Mouse (Mus musculus) heart, embryonic 13.5 days (tissue): ENCODE data around the gene Kpna1. TPM values are rescaled to one million over a fixed set of nuclear protein-coding genes. Genes with fewer than 3 reads are reported as not detected.
"Not testable (repeated sequence)": the region's sequence is repeated elsewhere in the genome, so short reads cannot be mapped to it uniquely, and the experiment has no call there.

Experiments used
- ATAC-seq: fragments of 200-750 bp; cut with Nextera tagmentation; 2 replicates; pipeline ENCODE4 v1.8.0; 2017; ENCODE audit warnings: moderate TSS enrichment; ENCODE audit not compliant: insufficient number of reproducible peaks, low FRiP score, low TSS enrichment; ENCODE audit errors: extremely low read depth
- H3K27ac ChIP-seq: fragments of 300-500 bp; sonication (generic); replicated peaks from 2 replicates; pipeline ENCODE4 v1.5.1; 2015; ENCODE audit warnings: moderate library complexity, mild to moderate bottlenecking, inconsistent platforms
- H3K27me3 ChIP-seq: fragments of 300-500 bp; sonication (generic); replicated peaks from 2 replicates; pipeline ENCODE4 v1.6.1; 2015; ENCODE audit warnings: mild to moderate bottlenecking, inconsistent platforms
- H3K36me3 ChIP-seq: fragments of 300-500 bp; sonication (generic); 2 replicates; pipeline ENCODE4 v1.6.1; 2015; ENCODE audit warnings: mild to moderate bottlenecking, inconsistent platforms
- H3K4me1 ChIP-seq: fragments of 300-500 bp; sonication (generic); 2 replicates; pipeline ENCODE4 v1.6.1; 2015; ENCODE audit warnings: inconsistent platforms
- H3K4me2 ChIP-seq: fragments of 300-500 bp; sonication (generic); 2 replicates; pipeline ENCODE4 v1.6.1; 2015; ENCODE audit warnings: inconsistent platforms, mild to moderate bottlenecking, moderate library complexity
- H3K4me3 ChIP-seq: fragments of 300-500 bp; sonication (generic); 2 replicates; pipeline ENCODE4 v1.5.1; 2015; ENCODE audit warnings: moderate library complexity, mild to moderate bottlenecking, inconsistent platforms
- H3K9ac ChIP-seq: fragments of 300-500 bp; sonication (generic); 2 replicates; pipeline ENCODE4 v1.6.1; 2015; ENCODE audit warnings: inconsistent platforms, mild to moderate bottlenecking, moderate library complexity
- H3K9me3 ChIP-seq: fragments of 300-500 bp; sonication (generic); 2 replicates; pipeline ENCODE4 v1.6.1; 2016; ENCODE audit warnings: inconsistent platforms
- WGBS: fragments of 180-500 bp; shearing (Covaris S2); methylation state at CpG from one replicate; pipeline ENCODE4 v1.1.7; 2015; ENCODE audit warnings: mixed read lengths; 5-methylcytosine and 5-hydroxymethylcytosine counted together
- polyA plus RNA-seq: library from polyadenylated mRNA; unstranded; fragments of >200 nt; fragmentation: Nextera tagmentation; extraction: Ambion mirVana; gene quantifications from 2 replicates; pipeline ENCODE4 v1.2.1, GENCODE M21; 2015

Gene Kpna1
- polyA plus RNA-seq, 1 experiment from 2014 or later = 41.4 TPM

DNA sequence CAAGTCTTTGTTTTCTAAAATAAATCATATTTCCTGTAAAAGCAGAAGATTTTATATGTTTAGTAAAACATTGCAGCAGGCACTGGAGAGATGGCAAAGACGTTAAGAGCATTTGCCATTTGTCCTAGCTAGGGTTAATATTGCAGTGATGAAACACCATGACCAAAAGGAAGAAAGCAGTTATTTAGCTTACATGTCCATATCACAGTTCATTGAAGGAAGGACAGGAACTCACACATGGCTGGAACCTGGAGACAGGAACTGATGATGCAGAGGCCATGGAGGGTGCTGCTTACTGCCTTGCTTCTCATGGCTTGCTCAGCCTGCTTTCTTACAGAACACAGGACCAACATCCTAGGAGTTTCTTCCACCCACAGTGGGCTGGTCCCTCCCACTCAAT, 13.8 kb downstream of the Kpna1 start:
- no peak for ATAC-seq
- H3K4me3 ChIP-seq = no peak overlapping the region
- WGBS = 90% methylated on average over 1 of the region's 1 CpGs

GRCm38 (mm10) chr16:35993316-35993715, 14.8 kb downstream of the Kpna1 start:
- no peaks in the 10 kb centered on the region; the same call in 1 of the 2 replicates for H3K4me1 ChIP-seq

More for the DNA sequence above, 13.8 kb downstream of the Kpna1 start:
- Histone ChIP-seq H3K27ac (no peak overlapping the region), H3K27me3 (no peaks in the 10 kb centered on the region), H3K4me2 (no peak overlapping the region), H3K36me3 (0 out of 2 replicates have a peak, but pooled peaks cover 3% of the 10 kb centered on the region), H3K9me3 (no peaks in the 10 kb centered on the region), H3K4me1 (peaks cover 3% of the 10 kb centered on the region; the same call in 1 of the 2 replicates), H3K9ac (no peak overlapping the region)

GRCm38 (mm10) chr16:35998852-35999251, 20.3 kb downstream of the Kpna1 start:
- H3K27ac ChIP-seq, ATAC-seq, H3K9ac ChIP-seq, H3K4me1 ChIP-seq, H3K27me3 ChIP-seq, H3K4me2 ChIP-seq, H3K4me3 ChIP-seq, H3K9me3 ChIP-seq: not testable (repeated sequence)
- peaks cover 30% of the 10 kb centered on the region for H3K36me3 ChIP-seq
- WGBS = 91% methylated on average over 4 of the region's 4 CpGs

More at GRCm38 (mm10) chr16:35993316-35993715, 14.8 kb downstream of the Kpna1 start:
- Histone ChIP-seq H3K9me3 (no peaks in the 10 kb centered on the region), H3K27ac (no peak overlapping the region), H3K36me3 (0 out of 2 replicates have a peak, but pooled peaks cover 3% of the 10 kb centered on the region), H3K4me2 (no peak overlapping the region), H3K27me3 (no peaks in the 10 kb centered on the region), H3K4me3 (no peak overlapping the region), H3K9ac (no peak overlapping the region)
- no peak for ATAC-seq
- WGBS = 94% methylated on average over 3 of the region's 3 CpGs

DNA sequence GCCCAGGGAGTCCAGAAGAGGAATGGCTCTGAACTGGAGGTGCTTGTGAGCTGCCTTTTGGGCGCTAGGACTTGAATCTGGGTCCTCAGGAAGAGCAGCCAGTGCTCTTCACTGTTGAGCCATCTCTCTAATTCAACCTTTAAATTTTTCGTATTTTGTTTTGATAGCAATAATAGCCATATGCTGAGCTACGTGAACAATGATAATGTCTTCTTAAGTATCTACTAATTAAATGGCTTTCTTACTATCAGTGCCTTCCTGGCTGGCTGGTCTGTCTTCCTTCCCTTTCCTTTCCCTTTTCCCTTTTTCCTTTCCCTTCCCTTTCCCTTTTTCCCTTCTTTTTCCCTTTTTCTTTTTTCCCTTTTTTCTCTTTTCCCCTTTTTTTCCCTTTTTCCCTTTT, 29.8 kb downstream of the Kpna1 start:
- no peak for ATAC-seq
- H3K36me3 ChIP-seq = peaks cover 49% of the 10 kb centered on the region
- 93% methylated on average over 3 of the region's 3 CpGs for WGBS
- no peaks in the 10 kb centered on the region for H3K9me3 ChIP-seq
- H3K27ac ChIP-seq = no peak overlapping the region
- H3K4me2 ChIP-seq = no peak overlapping the region
- no peak overlapping the region for H3K9ac ChIP-seq
- H3K4me3 ChIP-seq = no peak overlapping the region
- H3K27me3 ChIP-seq = no peaks in the 10 kb centered on the region
- no peaks in the 10 kb centered on the region for H3K4me1 ChIP-seq

- Histone ChIP-seq H3K27ac (no peak overlapping the region), H3K4me2 (no peak overlapping the region), H3K36me3 (peaks cover 67% of the 10 kb centered on the region), H3K9me3 (no peaks in the 10 kb centered on the region), H3K9ac (no peak overlapping the region), H3K4me3 (no peak overlapping the region), H3K4me1 (no peaks in the 10 kb centered on the region), H3K27me3 (no peaks in the 10 kb centered on the region)
- WGBS = 86% methylated on average over 1 of the region's 1 CpGs
- no peak for ATAC-seq
Observed at GRCm38 (mm10) chr16:36016335-36016734, 37.8 kb downstream of the Kpna1 start.

GRCm38 (mm10) chr16:36028120-36028519, 49.6 kb downstream of the Kpna1 start:
- not testable (repeated sequence) for H3K4me3 ChIP-seq, ATAC-seq, H3K4me2 ChIP-seq, H3K27me3 ChIP-seq, H3K27ac ChIP-seq, H3K9me3 ChIP-seq, H3K9ac ChIP-seq, H3K4me1 ChIP-seq
- 84% methylated on average over 1 of the region's 2 CpGs for WGBS
- H3K36me3 ChIP-seq = peaks cover 77% of the 10 kb centered on the region

- Histone ChIP-seq H3K9me3 (no peaks in the 10 kb centered on the region), H3K4me1 (peaks cover 36% of the 10 kb centered on the region), H3K27me3 (no peaks in the 10 kb centered on the region), H3K36me3 (peaks cover 48% of the 10 kb centered on the region), H3K4me2 (peak within 1 kb of the TSS; percentile 79), H3K27ac (peak within 1 kb of the TSS; percentile 92), H3K9ac (peak within 1 kb of the TSS; percentile 88), H3K4me3 (peak within 1 kb of the TSS; percentile 66)
- ATAC-seq = peak; percentile 79
- 3% methylated on average over 39 of the region's 39 CpGs for WGBS
Observed at GRCm38 (mm10) chr16:36040640-36041624, 62.4 kb downstream of the Kpna1 start, which contains the start of gene Wdr5b. Gene Wdr5b (plus strand): TSS chr16:36041190.

GRCm38 (mm10) chr16:36041625-36042020, 63.1 kb downstream of the Kpna1 start:
- no peak for ATAC-seq
- H3K4me2 ChIP-seq = peak overlapping the region; percentile 79
- H3K4me1 ChIP-seq = peaks cover 36% of the 10 kb centered on the region
- peak overlapping the region; percentile 92 for H3K27ac ChIP-seq
- peaks cover 50% of the 10 kb centered on the region for H3K36me3 ChIP-seq
- no peaks in the 10 kb centered on the region for H3K9me3 ChIP-seq
- H3K4me3 ChIP-seq = peak overlapping the region; percentile 66
- 18% methylated on average over 11 of the region's 11 CpGs for WGBS
- peak overlapping the region; percentile 88 for H3K9ac ChIP-seq
- no peaks in the 10 kb centered on the region for H3K27me3 ChIP-seq

GRCm38 (mm10) chr16:36043073-36043472, 64.5 kb downstream of the Kpna1 start:
- no peak overlapping the region for H3K4me3 ChIP-seq
- 38% methylated on average over 10 of the region's 10 CpGs for whole genome bisulfite sequencing
- no peak overlapping the region for H3K9ac ChIP-seq
- peak overlapping the region; percentile 48; the same call in 1 of the 2 replicates for H3K27ac ChIP-seq
- H3K36me3 ChIP-seq = peaks cover 59% of the 10 kb centered on the region
- H3K4me2 ChIP-seq = peak overlapping the region; percentile 79; the same call in 1 of the 2 replicates
- ATAC-seq = no peak
- H3K9me3 ChIP-seq = no peaks in the 10 kb centered on the region
- no peaks in the 10 kb centered on the region for H3K27me3 ChIP-seq
- H3K4me1 ChIP-seq = peaks cover 36% of the 10 kb centered on the region

- no peaks in the 10 kb centered on the region for H3K27me3 ChIP-seq
- no peaks in the 10 kb centered on the region for H3K9me3 ChIP-seq
- H3K36me3 ChIP-seq = peaks cover 66% of the 10 kb centered on the region
- WGBS = 81% methylated on average over 4 of the region's 4 CpGs
- no peak overlapping the region for H3K4me2 ChIP-seq
- no peak for ATAC-seq
- H3K4me1 ChIP-seq = peaks cover 36% of the 10 kb centered on the region
- H3K9ac ChIP-seq = peak overlapping the region; percentile 44; the same call in 1 of the 2 replicates
- H3K4me3 ChIP-seq = no peak overlapping the region
- H3K27ac ChIP-seq = 0 out of 2 replicates have a peak overlapping the region, but pooled peaks have one; percentile 12
Observed at GRCm38 (mm10) chr16:36043964-36044363, 65.4 kb downstream of the Kpna1 start.

DNA sequence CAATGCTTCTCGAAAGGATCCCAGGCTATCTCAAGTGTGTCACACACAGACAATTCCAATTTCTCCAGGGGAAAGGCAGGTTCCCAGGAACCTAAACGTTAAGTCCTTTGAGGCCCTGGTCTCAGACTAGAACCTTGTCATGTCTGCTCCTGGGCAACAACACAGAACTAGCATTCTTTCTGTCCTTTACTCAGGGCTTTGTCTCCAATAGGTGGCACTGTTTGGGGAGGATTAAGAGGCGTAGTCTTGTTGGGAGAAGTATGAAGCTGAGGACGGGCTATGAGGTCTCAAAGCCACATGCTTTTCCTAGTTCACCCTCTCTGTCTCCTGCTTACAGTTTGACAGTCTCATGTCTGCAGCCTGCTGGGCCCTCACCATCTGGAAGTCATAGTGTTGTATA, 69.0 kb downstream of the Kpna1 start:
- peaks cover 97% of the 10 kb centered on the region for H3K36me3 ChIP-seq
- no peak overlapping the region for H3K4me2 ChIP-seq
- no peaks in the 10 kb centered on the region for H3K9me3 ChIP-seq
- no peak overlapping the region for H3K9ac ChIP-seq
- H3K27ac ChIP-seq = no peak overlapping the region
- H3K4me3 ChIP-seq = no peak overlapping the region
- H3K27me3 ChIP-seq = no peaks in the 10 kb centered on the region
- WGBS = 87% methylated on average over 4 of the region's 4 CpGs
- ATAC-seq = no peak
- H3K4me1 ChIP-seq = peaks cover 26% of the 10 kb centered on the region
